Mouse (Mus musculus): ENCODE data around the gene Mynn. TPM values are rescaled to one million over a fixed set of nuclear protein-coding genes. Genes with fewer than 3 reads are reported as not detected.

Mynn gene
- polyA plus RNA-seq, 1 experiment, result 87.6 TPM

DNA sequence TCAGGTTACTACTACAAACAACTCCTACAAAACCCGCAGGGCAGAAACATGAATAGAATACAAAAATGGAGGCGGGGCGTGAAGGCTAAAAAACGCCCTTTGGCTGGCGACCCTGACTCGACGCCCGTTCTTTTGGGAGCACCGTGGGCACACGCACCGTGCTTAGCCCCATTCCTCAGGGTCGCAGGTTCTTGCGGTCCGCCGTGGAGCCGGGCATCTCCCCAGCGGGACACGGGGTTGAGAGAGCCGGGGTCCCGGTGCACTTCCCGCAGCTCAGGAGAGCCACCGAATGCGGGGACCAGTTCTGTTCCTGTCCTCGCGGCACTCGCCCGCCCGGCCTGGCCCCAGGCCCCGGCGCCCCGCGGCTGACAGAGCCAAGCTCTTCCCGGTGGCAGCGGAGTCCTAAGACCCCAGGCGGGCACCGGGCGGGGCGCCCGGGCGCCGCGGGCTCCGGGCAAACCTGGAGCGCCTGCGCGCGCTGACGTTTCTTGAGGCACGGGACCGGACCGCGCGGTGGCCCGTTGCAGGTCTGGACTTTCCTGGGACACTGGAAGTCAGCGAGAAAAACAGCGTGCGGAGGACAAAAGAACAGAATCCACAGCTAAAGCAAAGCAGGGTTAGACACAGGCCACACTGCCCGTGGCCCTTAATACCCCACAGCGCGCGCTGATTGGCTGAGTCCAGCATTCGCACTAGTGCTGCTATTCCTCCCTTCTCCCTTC, 6.6 kb upstream of the Mynn start:
- H3K4me3 ChIP-seq (ENCODE audit: insufficient read depth, low read depth, low read length), result peak overlapping the region; percentile 95
- WGBS, result under 1% methylated on average over 62 of the region's 62 CpGs

DNA sequence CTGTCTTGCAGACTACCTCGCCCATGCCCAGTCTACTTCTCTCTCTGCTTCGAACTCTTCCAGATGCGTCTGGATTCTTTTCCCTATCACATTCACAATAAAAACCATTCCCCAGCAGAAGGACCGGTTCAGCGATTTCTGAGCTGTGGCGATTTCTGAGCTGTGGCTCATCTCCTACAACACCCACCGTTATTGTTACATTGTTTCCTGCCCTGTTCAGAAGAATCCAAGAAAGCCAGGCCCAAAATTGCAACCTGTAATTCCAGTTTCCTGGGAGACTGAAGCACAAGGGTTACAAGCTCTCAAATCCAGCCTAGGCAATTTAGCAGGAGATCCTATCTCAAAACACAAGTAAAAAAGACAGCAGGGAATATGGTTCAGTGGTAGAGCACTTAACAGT, 4.6 kb upstream of the Mynn start:
- Histone ChIP-seq H3K4me3 (ENCODE audit: insufficient read depth, low read depth, low read length) (no peak overlapping the region), H3K27ac (ENCODE audit: insufficient read depth, low read depth, low read length) (no peak overlapping the region), H3K4me1 (ENCODE audit: control insufficient read depth, insufficient read depth, low read length) (peaks cover 5% of the 10 kb centered on the region)
- TF ChIP-seq POLR2A (IDR thresholded peaks at IDR 0.05; ENCODE audit: insufficient read depth, low read depth, low read length) (no peak), CTCF (IDR thresholded peaks at IDR 0.05; ENCODE audit: insufficient read depth, low read depth, low read length) (no peak)
- WGBS, result 77% methylated on average over 7 of the region's 7 CpGs

More for the DNA sequence above, 6.6 kb upstream of the Mynn start:
- H3K4me1 ChIP-seq (ENCODE audit: control insufficient read depth, insufficient read depth, low read length), result peaks cover 5% of the 10 kb centered on the region
- H3K27ac ChIP-seq (ENCODE audit: insufficient read depth, low read depth, low read length), result no peak overlapping the region
- no peak for TF ChIP-seq CTCF (IDR thresholded peaks at IDR 0.05; ENCODE audit: insufficient read depth, low read depth, low read length)
- TF ChIP-seq POLR2A (IDR thresholded peaks at IDR 0.05; ENCODE audit: insufficient read depth, low read depth, low read length), result peak; percentile 43; the same call in 1 of the 2 replicates

DNA sequence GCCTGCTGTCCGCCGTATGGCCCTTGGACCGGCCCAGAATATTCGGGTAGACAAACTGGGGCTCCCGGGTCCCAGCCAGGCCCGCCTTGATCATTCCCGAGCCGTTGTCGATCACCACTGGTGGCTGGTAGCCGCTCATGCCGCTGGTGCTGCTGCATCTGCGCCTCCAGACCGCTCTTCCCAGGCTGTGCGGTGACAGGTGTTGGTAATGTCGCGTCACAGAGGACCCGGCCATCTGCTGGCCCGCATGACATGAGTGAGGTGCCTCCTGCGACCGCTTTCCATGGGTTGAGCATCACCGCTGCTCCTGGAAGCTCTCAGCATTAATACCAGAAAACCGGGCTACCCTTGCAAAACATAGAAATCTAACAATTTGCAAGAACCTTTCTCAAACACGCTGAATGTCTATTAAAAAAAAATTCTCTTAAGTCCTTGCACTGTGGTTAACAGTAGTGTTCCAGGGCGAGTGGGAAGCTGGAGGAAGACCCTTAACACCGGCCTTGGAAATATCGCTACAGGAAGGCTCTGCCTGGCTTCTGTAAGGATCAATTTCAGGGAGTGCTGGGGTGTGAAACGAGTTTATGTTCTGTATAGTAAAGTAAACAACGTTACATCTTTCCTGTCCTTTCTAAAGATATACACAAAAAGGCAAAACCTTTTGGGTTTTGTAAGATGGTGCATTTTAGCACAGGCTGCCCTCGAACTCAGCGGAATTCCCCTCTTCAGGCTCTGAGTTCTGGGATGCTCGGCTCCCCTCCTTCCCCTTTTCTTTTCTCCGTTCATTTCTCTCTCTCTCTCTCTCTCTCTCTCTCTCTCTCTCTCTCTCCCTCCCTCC, 1.9 kb upstream of the Mynn start, which contains the start of gene Actrt3:
Actrt3 (minus strand) TSS at position 229 of the 835 bp plus-strand sequence.
- TF ChIP-seq POLR2A (IDR thresholded peaks at IDR 0.05; ENCODE audit: insufficient read depth, low read depth, low read length) (no peak), CTCF (IDR thresholded peaks at IDR 0.05; ENCODE audit: insufficient read depth, low read depth, low read length) (no peak)
- 7% methylated on average over 32 of the region's 32 CpGs for WGBS

DNA sequence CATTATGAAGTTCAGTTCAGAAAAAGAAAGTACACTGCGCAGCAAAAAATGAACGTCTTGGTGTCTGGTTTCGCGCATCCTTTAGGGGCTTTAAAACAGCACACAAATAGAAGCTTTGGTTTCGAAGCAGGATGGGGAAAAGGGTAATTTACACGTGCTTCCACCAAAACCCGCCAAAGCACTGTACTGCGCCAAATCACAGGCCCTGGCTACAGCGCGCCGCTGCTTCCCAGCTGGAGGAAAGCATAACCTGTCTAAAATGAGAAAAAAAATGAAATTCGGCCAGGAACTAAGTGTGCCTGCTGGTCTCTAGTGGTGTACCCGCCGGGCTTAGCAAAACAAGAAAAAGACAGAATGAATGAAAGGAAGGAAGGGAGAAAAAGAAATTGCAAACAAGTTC, 1.1 kb upstream of the Mynn start:
- peak overlapping the region; percentile 52 for H3K4me3 ChIP-seq (ENCODE audit: insufficient read depth, low read depth, low read length)
- TF ChIP-seq POLR2A (IDR thresholded peaks at IDR 0.05; ENCODE audit: insufficient read depth, low read depth, low read length), result no peak
- H3K4me1 ChIP-seq (ENCODE audit: control insufficient read depth, insufficient read depth, low read length), result peaks cover 8% of the 10 kb centered on the region
- WGBS, result 1% methylated on average over 14 of the region's 14 CpGs
- H3K27ac ChIP-seq (ENCODE audit: insufficient read depth, low read depth, low read length), result no peak overlapping the region

More for the DNA sequence above, 1.9 kb upstream of the Mynn start, which contains the start of gene Actrt3:
- H3K4me1 ChIP-seq (ENCODE audit: control insufficient read depth, insufficient read depth, low read length), result peaks cover 8% of the 10 kb centered on the region
- H3K27ac ChIP-seq (ENCODE audit: insufficient read depth, low read depth, low read length), result peak within 1 kb of the TSS; percentile 30; the same call in 1 of the 2 replicates
- peak within 1 kb of the TSS; percentile 52 for H3K4me3 ChIP-seq (ENCODE audit: insufficient read depth, low read depth, low read length)

DNA sequence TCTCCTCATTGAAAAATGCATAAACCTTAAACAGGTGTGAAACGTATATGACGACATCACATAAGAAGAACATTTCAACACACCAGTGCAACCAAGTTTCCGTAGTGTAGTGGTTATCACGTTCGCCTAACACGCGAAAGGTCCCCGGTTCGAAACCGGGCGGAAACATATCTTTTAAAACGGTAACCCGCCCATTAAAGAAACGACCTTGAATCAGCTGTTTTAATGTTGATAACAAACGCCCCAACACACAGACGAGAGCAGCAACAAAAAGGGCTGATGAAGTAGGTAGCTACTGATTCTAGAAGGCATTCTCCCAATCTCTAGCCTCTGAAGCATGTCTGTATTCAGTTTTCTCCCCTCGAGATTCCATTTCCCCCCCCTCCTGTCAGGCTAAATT, 690 bp upstream of the Mynn start:
- 0% methylated on average over 17 of the region's 17 CpGs for WGBS
- no peak overlapping the region for H3K4me3 ChIP-seq (ENCODE audit: insufficient read depth, low read depth, low read length)
- H3K27ac ChIP-seq (ENCODE audit: insufficient read depth, low read depth, low read length), result peak overlapping the region; percentile 87
- H3K4me1 ChIP-seq (ENCODE audit: control insufficient read depth, insufficient read depth, low read length), result peaks cover 8% of the 10 kb centered on the region
- TF ChIP-seq POLR2A (IDR thresholded peaks at IDR 0.05; ENCODE audit: insufficient read depth, low read depth, low read length) (no peak), CTCF (IDR thresholded peaks at IDR 0.05; ENCODE audit: insufficient read depth, low read depth, low read length) (no peak)

DNA sequence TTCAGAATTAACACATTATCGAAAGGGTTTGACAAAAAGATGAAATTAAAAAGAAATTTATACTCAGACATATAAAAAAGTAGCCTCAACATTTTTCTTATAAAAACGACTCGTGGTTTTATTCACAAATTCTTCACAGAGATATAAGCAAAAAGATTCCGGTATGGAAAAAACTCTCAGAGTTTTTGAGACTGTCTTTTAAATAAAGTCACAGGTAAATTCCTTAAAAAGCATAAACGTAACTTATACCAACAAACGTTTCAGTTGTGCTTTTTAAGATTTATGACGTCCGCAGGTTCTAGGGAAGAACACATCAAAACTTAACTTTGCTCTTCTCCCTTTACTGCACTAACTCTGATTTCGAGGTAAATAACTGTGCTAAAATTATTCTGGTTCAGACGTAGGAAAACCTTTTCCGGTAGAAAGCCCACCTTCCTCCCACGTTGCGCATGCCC, 228 bp upstream of the Mynn start:
- Histone ChIP-seq H3K4me3 (ENCODE audit: insufficient read depth, low read depth, low read length) (peak overlapping the region; percentile 93), H3K27ac (ENCODE audit: insufficient read depth, low read depth, low read length) (peak overlapping the region; percentile 99), H3K4me1 (ENCODE audit: control insufficient read depth, insufficient read depth, low read length) (peaks cover 8% of the 10 kb centered on the region)
- no peak for TF ChIP-seq POLR2A (IDR thresholded peaks at IDR 0.05; ENCODE audit: insufficient read depth, low read depth, low read length)
- TF ChIP-seq CTCF (IDR thresholded peaks at IDR 0.05; ENCODE audit: insufficient read depth, low read depth, low read length), result no peak
- WGBS, result under 1% methylated on average over 13 of the region's 13 CpGs

DNA sequence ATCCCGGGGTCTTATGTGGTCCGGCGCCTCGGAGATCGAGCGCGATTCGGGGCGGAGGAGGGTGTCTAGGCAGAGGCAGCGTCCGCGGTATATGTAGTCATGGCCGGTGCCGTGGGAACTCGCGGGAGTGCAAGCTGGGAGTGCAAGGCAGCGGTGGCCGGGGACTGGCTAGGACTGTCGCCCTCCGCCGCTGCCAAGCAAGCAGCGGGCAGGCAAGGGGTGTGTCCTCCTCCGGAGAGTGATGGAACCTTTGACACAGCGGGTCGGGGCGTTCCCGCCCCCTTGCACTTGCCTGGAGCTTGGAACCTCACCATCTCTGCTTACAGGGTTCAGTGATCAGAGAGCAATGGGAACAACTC, 854 bp downstream of the Mynn start:
- peak overlapping the region; percentile 99 for H3K27ac ChIP-seq (ENCODE audit: insufficient read depth, low read depth, low read length)
- WGBS, result under 1% methylated on average over 27 of the region's 27 CpGs
- H3K4me1 ChIP-seq (ENCODE audit: control insufficient read depth, insufficient read depth, low read length), result peaks cover 12% of the 10 kb centered on the region
- TF ChIP-seq CTCF (IDR thresholded peaks at IDR 0.05; ENCODE audit: insufficient read depth, low read depth, low read length) (no peak), POLR2A (IDR thresholded peaks at IDR 0.05; ENCODE audit: insufficient read depth, low read depth, low read length) (0 out of 2 replicates have a peak, but pooled peaks have one; percentile 10)
- H3K4me3 ChIP-seq (ENCODE audit: insufficient read depth, low read depth, low read length), result peak overlapping the region; percentile 93

DNA sequence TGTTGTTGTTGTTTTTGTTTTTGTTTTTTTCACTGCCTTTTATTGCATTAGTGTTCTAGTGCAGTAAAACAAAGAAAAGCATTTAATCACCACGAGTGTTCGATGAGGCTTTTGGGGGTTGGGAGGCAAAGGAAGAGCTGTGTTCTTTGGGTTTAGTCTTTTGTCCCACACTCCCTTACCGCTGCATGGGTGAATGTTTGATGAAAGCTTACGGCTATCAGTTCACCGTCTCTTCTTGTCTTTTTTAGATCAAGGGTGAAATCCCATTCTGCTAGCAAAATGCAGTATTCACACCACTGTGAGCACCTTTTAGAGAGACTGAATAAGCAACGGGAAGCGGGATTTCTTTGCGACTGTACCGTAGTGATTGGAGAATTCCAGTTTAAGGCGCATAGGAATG, 1.4 kb downstream of the Mynn start:
- 19% methylated on average over 10 of the region's 10 CpGs for whole genome bisulfite sequencing
- H3K27ac ChIP-seq (ENCODE audit: insufficient read depth, low read depth, low read length), result no peak overlapping the region
- H3K4me3 ChIP-seq (ENCODE audit: insufficient read depth, low read depth, low read length), result peak overlapping the region; percentile 19
- TF ChIP-seq POLR2A (IDR thresholded peaks at IDR 0.05; ENCODE audit: insufficient read depth, low read depth, low read length) (no peak), CTCF (IDR thresholded peaks at IDR 0.05; ENCODE audit: insufficient read depth, low read depth, low read length) (no peak)
- peaks cover 14% of the 10 kb centered on the region for H3K4me1 ChIP-seq (ENCODE audit: control insufficient read depth, insufficient read depth, low read length)

DNA sequence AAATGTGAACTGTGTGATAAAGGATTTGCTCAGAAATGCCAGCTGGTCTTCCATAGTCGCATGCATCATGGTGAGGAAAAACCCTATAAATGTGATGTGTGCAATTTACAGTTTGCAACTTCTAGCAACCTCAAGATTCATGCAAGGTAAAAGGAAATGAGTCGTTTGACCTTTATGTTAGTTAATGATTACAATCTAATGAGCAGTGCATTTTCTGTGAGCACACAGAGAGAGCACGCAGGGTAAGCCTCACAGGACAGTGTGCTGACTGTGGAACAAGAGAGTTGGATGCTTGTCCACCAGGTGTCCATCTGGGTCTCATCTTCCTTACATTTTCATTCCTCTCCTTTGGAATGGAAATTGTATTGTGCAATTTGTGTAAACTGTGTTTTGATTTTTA, 7.1 kb downstream of the Mynn start:
- H3K27ac ChIP-seq (ENCODE audit: insufficient read depth, low read depth, low read length), result no peak overlapping the region
- H3K4me1 ChIP-seq (ENCODE audit: control insufficient read depth, insufficient read depth, low read length), result peaks cover 9% of the 10 kb centered on the region
- H3K4me3 ChIP-seq (ENCODE audit: insufficient read depth, low read depth, low read length), result no peak overlapping the region
- 74% methylated on average over 3 of the region's 3 CpGs for WGBS
- TF ChIP-seq CTCF (IDR thresholded peaks at IDR 0.05; ENCODE audit: insufficient read depth, low read depth, low read length) (no peak), POLR2A (IDR thresholded peaks at IDR 0.05; ENCODE audit: insufficient read depth, low read depth, low read length) (no peak)
